Mouse (Mus musculus) layer of hippocampus, adult 8-10 months (tissue): ENCODE measurements around the gene Bbc3. TPM values are rescaled to one million over a fixed set of nuclear protein-coding genes. Genes with fewer than 3 reads are reported as not detected.

Source experiments
- total RNA-seq, 4 experiments: library from RNA; stranded (reverse); gene quantifications; 2 replicates each; pipeline ENCODE4 v1.2.4; 2022

Gene Bbc3
- total RNA-seq, 4 experiments from 2014 or later: 8.9 to 14.4 (median 10.9) TPM

Other genes with a start within 250 kb of the Bbc3 start
- gene Zfp541, start 246.6 kb upstream of the Bbc3 start, total RNA-seq: under 1 TPM; 0.67 to 0.98 (median 0.84) TPM
- 100 to 1,000 TPM; 289 to 306 (median 297) TPM for gene Napa, start 209.9 kb upstream of the Bbc3 start, total RNA-seq
- gene Kptn, start 188.5 kb upstream of the Bbc3 start, total RNA-seq: 10 to 100 TPM; 35.4 to 47.0 (median 41.5) TPM
- gene Slc8a2, start 178.6 kb upstream of the Bbc3 start, total RNA-seq: 100 to 1,000 TPM; 237 to 262 (median 255) TPM
- gene Meis3, start 133.3 kb upstream of the Bbc3 start, total RNA-seq: 10 to 100 TPM; 36.4 to 42.8 (median 40.1) TPM
- gene Dhx34, start 86.4 kb upstream of the Bbc3 start, total RNA-seq: 10 to 100 TPM; 12.4 to 17.6 (median 13.5) TPM
- 1 to 10 TPM in 2 of 4 experiments, under 1 TPM in 2; 0.54 to 1.7 (median 1.1) TPM for gene C5ar2, start 64.2 kb upstream of the Bbc3 start, total RNA-seq
- 1 to 10 TPM in 3 of 4 experiments, under 1 TPM in 1; 0.61 to 5.4 (median 3.0) TPM for gene C5ar1, start 48.9 kb upstream of the Bbc3 start, total RNA-seq
- 10 to 100 TPM; 30.9 to 39.3 (median 33.1) TPM for gene Inafm1, start 34.8 kb upstream of the Bbc3 start, total RNA-seq
- gene Ccdc9, start 21.6 kb upstream of the Bbc3 start, total RNA-seq: 10 to 100 TPM; 72.6 to 88.3 (median 86.3) TPM
- 10 to 100 TPM; 89.6 to 93.3 (median 91.9) TPM for gene Sae1, start 79.4 kb downstream of the Bbc3 start, total RNA-seq
- 10 to 100 TPM; 43.3 to 50.2 (median 47.1) TPM for gene Zc3h4, start 92.5 kb downstream of the Bbc3 start, total RNA-seq
- gene Tmem160, start 144.4 kb downstream of the Bbc3 start, total RNA-seq: 10 to 100 TPM; 53.2 to 76.7 (median 67.9) TPM
- 10 to 100 TPM; 14.0 to 17.1 (median 15.5) TPM for gene Npas1, start 169.3 kb downstream of the Bbc3 start, total RNA-seq